Mouse (Mus musculus) brain, embryonic 18.5 days (tissue): ENCODE data around the gene Trp53bp2.

Source experiments
- DNase-seq: peaks from one replicate; pipeline ENCODE4 v3.0.0-alpha.2; 2012; ENCODE audit warnings: low read depth, low spot score

Gene Trp53bp2

GRCm38 (mm10) chr1:182500224-182500623, 91.3 kb downstream of the Trp53bp2 start:
- no peak for DNase-seq

- no peak for DNase-seq
Measured at GRCm38 (mm10) chr1:182500843-182501242, 91.9 kb downstream of the Trp53bp2 start.

- no peak for DNase-seq
Measured at GRCm38 (mm10) chr1:182501815-182502405, 92.9 kb downstream of the Trp53bp2 start.

- no peak for DNase-seq
Measured at GRCm38 (mm10) chr1:182502491-182503050, 93.6 kb downstream of the Trp53bp2 start.

- DNase-seq: no peak
Measured at GRCm38 (mm10) chr1:182503206-182503900, 94.4 kb downstream of the Trp53bp2 start.

GRCm38 (mm10) chr1:182504223-182504622, 95.3 kb downstream of the Trp53bp2 start:
- no peak for DNase-seq

GRCm38 (mm10) chr1:182505291-182505690, 96.3 kb downstream of the Trp53bp2 start:
- no peak for DNase-seq

GRCm38 (mm10) chr1:182506229-182506986, 97.4 kb downstream of the Trp53bp2 start:
- no peak for DNase-seq

GRCm38 (mm10) chr1:182509110-182509797, 100.3 kb downstream of the Trp53bp2 start:
- no peak for DNase-seq

- no peak for DNase-seq
Measured at GRCm38 (mm10) chr1:182511073-182511472, 102.1 kb downstream of the Trp53bp2 start.

GRCm38 (mm10) chr1:182511778-182512177, 102.8 kb downstream of the Trp53bp2 start:
- DNase-seq: no peak
